Mouse (Mus musculus): ENCODE measurements at regions not wholly inside any gene's neighbourhood (a gene's known extent, or its start where the extent isn't known, plus 50 kb on each side); places are given as distances from the start of the nearest gene placed in this dataset.

DNA sequence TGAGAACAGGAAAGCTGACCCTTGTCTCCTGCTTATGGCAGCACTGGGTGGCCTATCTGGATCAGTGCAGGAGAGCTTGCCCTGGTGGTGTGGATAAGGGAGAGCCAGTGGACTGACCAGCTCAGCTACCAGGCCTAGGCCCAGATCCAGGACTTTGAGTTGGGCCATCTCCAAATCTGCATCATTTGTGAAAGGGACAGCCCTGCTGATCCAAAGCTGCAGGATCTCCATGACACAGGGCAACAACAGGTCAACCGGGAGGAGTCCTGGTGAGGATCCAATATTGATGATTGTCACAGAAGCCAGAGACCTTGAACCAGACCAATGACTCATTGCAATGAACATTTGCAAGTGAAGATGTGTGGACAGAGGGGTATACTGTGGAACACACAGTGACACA lies 256.2 kb upstream of the Rtl1 start:
- Histone ChIP-seq H3K4me1 (no peaks in the 10 kb centered on the region), H3K9me3 (no peaks in the 10 kb centered on the region), H3K4me3 (replicated peaks) (no peak overlapping the region), H3K27me3 (replicated peaks) (no peaks in the 10 kb centered on the region), H3K36me3 (replicated peaks; ENCODE audit: low read length) (no peaks in the 10 kb centered on the region)
- TF ChIP-seq FLI1 (IDR thresholded peaks at IDR 0.05; ENCODE audit: low read length) (no peak), GATA1 (IDR thresholded peaks at IDR 0.05; ENCODE audit: borderline replicate concordance, low read length) (no peak)

DNA sequence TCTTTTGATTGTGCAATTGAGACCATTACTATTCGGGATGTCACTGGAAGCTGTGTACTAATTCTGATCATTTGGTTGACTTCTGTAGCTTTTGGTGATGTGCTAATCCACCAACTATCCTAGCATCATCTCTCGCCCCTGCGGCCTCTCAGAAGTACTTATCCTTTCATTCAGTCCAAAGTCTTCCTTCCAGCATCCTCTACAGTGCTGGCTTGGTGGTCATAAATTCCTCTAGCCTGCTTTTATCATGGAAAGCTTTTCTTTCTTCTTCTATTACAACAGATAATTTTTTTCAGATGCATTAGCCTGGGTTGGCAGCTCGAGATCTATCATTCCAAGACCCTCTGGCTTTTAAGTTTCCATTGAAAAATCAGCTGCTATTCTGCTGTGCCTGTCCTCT lies 257.6 kb upstream of the Rtl1 start:
- Histone ChIP-seq H3K36me3 (replicated peaks; ENCODE audit: low read length) (no peaks in the 10 kb centered on the region), H3K9me3 (peaks cover under 1% of the 10 kb centered on the region; the same call in 1 of the 2 replicates), H3K4me1 (no peaks in the 10 kb centered on the region), H3K4me3 (replicated peaks) (no peak overlapping the region), H3K27me3 (replicated peaks) (no peaks in the 10 kb centered on the region)
- TF ChIP-seq FLI1 (IDR thresholded peaks at IDR 0.05; ENCODE audit: low read length) (no peak), GATA1 (IDR thresholded peaks at IDR 0.05; ENCODE audit: borderline replicate concordance, low read length) (no peak)

DNA sequence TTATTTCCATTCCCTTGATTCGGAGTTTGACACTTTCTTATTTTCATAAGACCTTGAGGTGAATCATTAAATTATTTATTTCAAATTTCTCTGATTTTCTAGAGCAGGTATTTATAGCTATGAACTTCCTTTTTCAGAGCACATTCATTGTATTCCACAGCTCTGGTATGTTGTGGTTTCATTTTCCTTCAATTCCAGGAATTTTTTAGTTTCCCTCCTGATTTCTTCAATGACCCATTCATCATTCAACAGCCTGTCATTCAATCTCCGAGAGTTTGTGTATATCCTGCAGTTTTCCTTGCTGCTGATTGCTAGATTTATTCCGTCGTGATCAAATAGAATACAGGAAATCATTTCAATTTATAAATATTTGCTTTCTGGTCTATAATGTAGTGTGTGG lies 264.7 kb upstream of the Rtl1 start:
- Histone ChIP-seq H3K27me3 (replicated peaks) (peaks cover 2% of the 10 kb centered on the region), H3K4me1 (no peaks in the 10 kb centered on the region), H3K36me3 (replicated peaks; ENCODE audit: low read length) (no peaks in the 10 kb centered on the region), H3K4me3 (replicated peaks) (no peak overlapping the region), H3K9me3 (peaks cover 3% of the 10 kb centered on the region; the same call in 1 of the 2 replicates)
- TF ChIP-seq GATA1 (IDR thresholded peaks at IDR 0.05; ENCODE audit: borderline replicate concordance, low read length) = no peak
- TF ChIP-seq FLI1 (IDR thresholded peaks at IDR 0.05; ENCODE audit: low read length) = no peak

DNA sequence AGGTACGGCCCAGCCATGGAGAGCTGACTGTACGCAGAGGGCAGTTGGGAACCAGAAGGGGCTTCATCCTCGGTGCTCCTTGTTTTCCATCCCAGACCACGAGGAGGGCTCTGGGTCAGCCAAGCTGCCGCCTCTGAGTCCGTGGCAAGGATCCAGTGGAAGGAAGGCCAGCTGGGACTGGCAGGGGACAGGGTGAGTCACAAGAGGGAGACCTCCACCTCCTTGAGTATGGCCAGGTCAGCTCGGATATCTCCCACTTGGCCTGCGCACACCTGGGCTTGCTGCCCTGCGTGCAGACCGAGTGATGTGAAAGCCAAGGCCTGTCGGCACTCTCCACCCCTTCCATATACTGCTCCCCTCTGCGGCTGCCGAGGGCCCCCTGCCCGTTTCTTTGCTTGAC lies 270.9 kb upstream of the Rtl1 start:
- TF ChIP-seq GATA1 (IDR thresholded peaks at IDR 0.05; ENCODE audit: borderline replicate concordance, low read length) (no peak), FLI1 (IDR thresholded peaks at IDR 0.05; ENCODE audit: low read length) (no peak)
- Histone ChIP-seq H3K9me3 (0 out of 2 replicates have a peak, but pooled peaks cover 6% of the 10 kb centered on the region), H3K4me3 (replicated peaks) (no peak overlapping the region), H3K27me3 (replicated peaks) (no peaks in the 10 kb centered on the region), H3K4me1 (no peaks in the 10 kb centered on the region), H3K36me3 (replicated peaks; ENCODE audit: low read length) (no peaks in the 10 kb centered on the region)

DNA sequence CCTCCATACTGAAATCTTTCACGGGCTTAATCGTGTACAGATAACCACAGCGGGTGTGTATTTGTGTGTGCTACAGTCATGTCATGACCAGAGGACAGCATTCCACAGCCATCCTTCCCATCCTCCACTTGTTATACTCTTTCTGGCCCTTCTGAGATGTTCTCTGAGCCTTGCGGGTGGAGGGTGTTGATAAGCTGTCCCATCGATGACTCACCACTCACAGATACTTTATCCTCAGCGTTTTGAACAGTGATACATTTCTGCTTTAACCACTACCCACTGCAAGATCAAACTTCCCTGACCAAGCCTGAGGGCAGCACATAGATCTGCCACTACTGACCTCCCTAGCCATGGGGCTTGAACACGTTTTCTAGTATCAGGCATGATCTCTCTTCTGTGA lies 274.3 kb upstream of the Rtl1 start:
- Histone ChIP-seq H3K4me1 (no peaks in the 10 kb centered on the region), H3K27me3 (replicated peaks) (no peaks in the 10 kb centered on the region), H3K9me3 (0 out of 2 replicates have a peak, but pooled peaks cover 6% of the 10 kb centered on the region), H3K36me3 (replicated peaks; ENCODE audit: low read length) (no peaks in the 10 kb centered on the region), H3K4me3 (replicated peaks) (no peak overlapping the region)
- TF ChIP-seq GATA1 (IDR thresholded peaks at IDR 0.05; ENCODE audit: borderline replicate concordance, low read length) (no peak), FLI1 (IDR thresholded peaks at IDR 0.05; ENCODE audit: low read length) (no peak)

DNA sequence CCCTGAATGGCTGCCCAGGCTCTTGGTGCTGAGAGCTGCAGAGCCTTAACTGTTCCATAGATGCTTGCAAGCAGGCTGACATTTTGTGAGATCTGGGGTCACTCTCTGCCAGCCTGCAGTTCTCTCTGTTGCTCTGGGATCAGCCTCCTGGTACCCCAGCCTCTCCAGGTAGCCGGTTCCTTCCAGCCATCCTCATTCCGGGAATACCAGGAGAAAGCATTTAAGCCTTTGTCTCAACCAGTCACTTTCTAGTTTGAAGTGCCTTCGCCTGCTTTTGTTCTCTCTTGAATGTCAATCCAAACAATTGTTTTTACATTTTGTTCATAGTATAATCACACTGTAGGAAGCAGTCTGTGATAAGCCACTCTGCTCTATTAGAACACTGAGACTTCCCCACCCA lies 281.0 kb upstream of the Rtl1 start:
- TF ChIP-seq GATA1 (IDR thresholded peaks at IDR 0.05; ENCODE audit: borderline replicate concordance, low read length) (no peak), FLI1 (IDR thresholded peaks at IDR 0.05; ENCODE audit: low read length) (no peak)
- H3K36me3 ChIP-seq (replicated peaks; ENCODE audit: low read length) = no peaks in the 10 kb centered on the region
- no peak overlapping the region for H3K4me3 ChIP-seq (replicated peaks)
- no peaks in the 10 kb centered on the region for H3K27me3 ChIP-seq (replicated peaks)
- H3K4me1 ChIP-seq = no peaks in the 10 kb centered on the region
- no peaks in the 10 kb centered on the region for H3K9me3 ChIP-seq

DNA sequence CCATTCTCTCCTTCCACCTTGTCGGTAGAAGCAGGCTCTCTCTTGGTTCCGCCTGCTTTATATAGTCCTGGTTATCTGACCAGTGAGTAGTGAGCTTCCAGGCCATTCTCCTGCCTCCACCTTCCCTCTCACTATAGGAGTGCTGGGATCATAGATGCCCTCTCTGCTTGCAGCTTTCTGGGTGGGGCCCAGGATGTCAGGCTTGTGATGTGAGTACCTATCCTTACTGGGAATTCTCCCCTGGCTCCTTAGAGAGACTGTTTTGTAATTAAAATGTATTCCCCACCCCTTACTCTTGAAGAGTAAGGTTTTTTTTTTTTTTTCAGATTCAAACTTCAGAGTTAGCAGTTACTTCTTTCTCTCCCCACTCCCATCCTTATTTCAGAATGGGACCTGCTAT lies 291.1 kb upstream of the Rtl1 start:
- no peak overlapping the region for H3K4me3 ChIP-seq (replicated peaks)
- H3K27me3 ChIP-seq (replicated peaks) = no peaks in the 10 kb centered on the region
- H3K4me1 ChIP-seq = no peaks in the 10 kb centered on the region
- H3K9me3 ChIP-seq = peaks cover 10% of the 10 kb centered on the region
- TF ChIP-seq GATA1 (IDR thresholded peaks at IDR 0.05; ENCODE audit: borderline replicate concordance, low read length) = no peak
- TF ChIP-seq FLI1 (IDR thresholded peaks at IDR 0.05; ENCODE audit: low read length) = no peak
- H3K36me3 ChIP-seq (replicated peaks; ENCODE audit: low read length) = no peaks in the 10 kb centered on the region

DNA sequence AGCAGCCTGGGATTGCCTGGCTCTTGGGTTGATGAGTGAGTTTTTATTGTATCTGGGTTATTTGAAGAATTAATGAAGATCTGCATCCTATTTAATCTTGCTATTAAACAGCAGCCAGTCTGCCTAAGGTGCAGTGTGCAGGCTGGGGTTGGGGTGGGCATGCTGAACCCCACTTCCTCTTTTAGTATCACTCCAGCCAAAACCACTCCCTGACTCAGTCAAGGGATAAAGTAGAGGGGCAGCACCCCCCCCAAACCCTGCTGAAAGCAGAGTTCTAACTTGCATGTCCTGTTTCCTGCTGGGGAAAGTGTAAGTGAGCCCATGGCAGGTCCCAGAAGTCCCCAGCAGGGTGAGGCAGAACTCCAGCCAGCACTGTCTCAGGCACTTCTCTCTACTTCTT lies 292.7 kb upstream of the Rtl1 start:
- Histone ChIP-seq H3K9me3 (peaks cover 7% of the 10 kb centered on the region), H3K4me3 (replicated peaks) (no peak overlapping the region), H3K4me1 (no peaks in the 10 kb centered on the region), H3K36me3 (replicated peaks; ENCODE audit: low read length) (no peaks in the 10 kb centered on the region), H3K27me3 (replicated peaks) (no peaks in the 10 kb centered on the region)
- TF ChIP-seq FLI1 (IDR thresholded peaks at IDR 0.05; ENCODE audit: low read length) (no peak), GATA1 (IDR thresholded peaks at IDR 0.05; ENCODE audit: borderline replicate concordance, low read length) (no peak)

DNA sequence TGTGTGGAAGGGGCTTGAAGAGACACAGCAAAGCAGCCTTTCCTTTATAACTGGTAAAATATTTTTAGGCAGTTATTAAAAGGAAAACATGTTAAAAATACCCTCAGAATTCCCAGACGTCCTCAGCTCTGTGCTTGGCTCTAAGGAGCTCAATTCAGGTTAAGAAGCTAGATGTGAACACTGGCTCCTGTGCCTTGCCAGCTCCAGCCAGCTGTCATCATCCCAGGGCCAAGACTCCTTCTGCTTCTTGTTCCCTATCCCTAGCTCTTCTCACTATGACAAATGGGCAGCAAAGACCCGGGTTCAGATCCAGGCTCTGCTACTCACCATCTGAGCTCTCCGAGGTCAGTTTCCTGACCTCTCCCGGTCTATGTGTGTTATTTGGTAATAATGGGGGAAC lies 293.5 kb upstream of the Rtl1 start:
- H3K9me3 ChIP-seq = 0 out of 2 replicates have a peak, but pooled peaks cover 4% of the 10 kb centered on the region
- no peak for TF ChIP-seq GATA1 (IDR thresholded peaks at IDR 0.05; ENCODE audit: borderline replicate concordance, low read length)
- TF ChIP-seq FLI1 (IDR thresholded peaks at IDR 0.05; ENCODE audit: low read length) = no peak
- no peaks in the 10 kb centered on the region for H3K36me3 ChIP-seq (replicated peaks; ENCODE audit: low read length)
- no peak overlapping the region for H3K4me3 ChIP-seq (replicated peaks)
- H3K27me3 ChIP-seq (replicated peaks) = no peaks in the 10 kb centered on the region
- no peaks in the 10 kb centered on the region for H3K4me1 ChIP-seq

DNA sequence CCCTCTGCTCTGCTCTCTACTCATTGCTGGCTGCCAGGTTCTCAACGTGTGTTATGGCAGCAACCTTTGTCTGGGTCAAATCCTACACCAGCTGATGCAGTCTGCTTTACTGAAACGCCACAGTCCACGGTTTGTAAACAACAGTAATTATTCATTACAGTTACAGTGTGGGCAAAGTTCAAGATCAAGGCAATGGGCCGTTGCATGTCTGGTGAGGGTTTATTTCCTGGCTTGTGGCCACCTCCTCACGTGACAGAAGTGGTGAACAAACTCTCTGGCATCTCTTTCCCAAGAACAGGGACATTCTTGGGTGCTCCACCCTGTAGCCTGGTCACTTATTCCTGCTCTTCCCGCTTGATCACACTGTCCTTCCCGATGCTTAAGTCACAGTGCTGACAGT lies 295.3 kb upstream of the Rtl1 start:
- H3K36me3 ChIP-seq (replicated peaks; ENCODE audit: low read length) = no peaks in the 10 kb centered on the region
- no peaks in the 10 kb centered on the region for H3K27me3 ChIP-seq (replicated peaks)
- no peak overlapping the region for H3K4me3 ChIP-seq (replicated peaks)
- TF ChIP-seq GATA1 (IDR thresholded peaks at IDR 0.05; ENCODE audit: borderline replicate concordance, low read length) (no peak), FLI1 (IDR thresholded peaks at IDR 0.05; ENCODE audit: low read length) (no peak)
- H3K9me3 ChIP-seq = no peaks in the 10 kb centered on the region
- H3K4me1 ChIP-seq = no peaks in the 10 kb centered on the region

DNA sequence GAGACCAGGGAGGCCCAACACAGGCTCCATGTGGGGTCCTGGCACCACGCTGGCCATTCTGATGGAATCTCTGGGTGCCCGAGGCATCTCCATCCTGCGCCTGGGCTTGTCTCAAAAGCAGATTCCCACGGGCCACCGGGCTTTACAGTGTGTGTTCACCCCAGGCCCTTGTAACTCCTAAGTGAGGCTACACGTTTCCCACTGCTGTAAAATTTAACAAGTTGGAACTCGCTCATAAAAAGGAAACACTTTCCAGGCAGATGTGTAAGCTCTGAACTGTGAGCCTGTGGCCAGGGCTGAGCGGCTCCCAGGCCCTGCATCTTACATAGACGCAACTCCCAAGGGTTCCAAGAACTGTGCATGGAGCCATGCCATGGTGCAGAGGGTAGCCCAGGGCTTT lies 296.3 kb upstream of the Rtl1 start:
- no peak for TF ChIP-seq FLI1 (IDR thresholded peaks at IDR 0.05; ENCODE audit: low read length)
- peaks cover 6% of the 10 kb centered on the region for H3K4me1 ChIP-seq
- H3K4me3 ChIP-seq (replicated peaks) = no peak overlapping the region
- no peaks in the 10 kb centered on the region for H3K9me3 ChIP-seq
- H3K27me3 ChIP-seq (replicated peaks) = no peaks in the 10 kb centered on the region
- no peaks in the 10 kb centered on the region for H3K36me3 ChIP-seq (replicated peaks; ENCODE audit: low read length)
